Mouse (Mus musculus): Measurements from ENCODE around the gene Ube2f. TPM values are rescaled to one million over a fixed set of nuclear protein-coding genes. Genes with fewer than 3 reads are reported as not detected.
A peak's percentile ranks its signal among the peaks of the same experiment; 100 is the strongest.

The Ube2f gene
- total and polyA plus RNA-seq, 3 experiments = 16.6 to 85.6 (median 61.3) TPM

DNA sequence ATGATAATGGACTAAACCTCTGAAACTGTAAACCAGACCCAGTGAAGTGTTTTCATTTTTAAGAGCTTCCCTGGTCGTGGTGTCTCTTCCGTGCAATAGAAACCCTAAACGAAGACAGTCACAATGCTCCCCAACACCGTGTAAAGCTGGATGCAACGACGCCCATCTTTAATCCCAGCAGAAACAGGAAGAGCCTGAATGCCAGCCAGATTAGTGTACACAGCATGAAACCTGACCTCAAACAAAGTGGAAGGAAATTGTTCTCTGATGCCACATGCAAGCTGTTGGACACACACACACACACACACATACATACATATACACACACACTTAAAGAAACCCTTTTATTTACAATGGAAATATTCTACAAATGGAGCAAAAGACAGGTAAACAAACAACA is 19.0 kb upstream of the Ube2f start:
- Histone ChIP-seq H3K4me3 (ENCODE audit: low read depth, low read length) (no peak overlapping the region), H3K4me1 (ENCODE audit: insufficient read depth, low read depth, low read length) (no peaks in the 10 kb centered on the region; the same call in 1 of the 2 replicates), H3K27me3 (ENCODE audit: insufficient read depth, low read length) (peaks cover 10% of the 10 kb centered on the region; the same call in 1 of the 2 replicates), H3K36me3 (replicated peaks) (no peaks in the 10 kb centered on the region), H3K9me3 (replicated peaks) (no peaks in the 10 kb centered on the region)
- DNase-seq (ENCODE audit: low spot score) (no peak), ATAC-seq (ENCODE audit: extremely low read depth, insufficient number of reproducible peaks, low FRiP score, poor library complexity, severe bottlenecking) (no peak)
- TF ChIP-seq CTCF (IDR thresholded peaks at IDR 0.05; ENCODE audit: low read depth, low read length) (no peak), POLR2AphosphoS5 (IDR thresholded peaks at IDR 0.05; ENCODE audit: insufficient replicate concordance, low read depth, low read length) (no peak), TAL1 (conservative IDR thresholded peaks at IDR 0.05; ENCODE audit: low read depth, low read length) (no peak), GATA1 (IDR thresholded peaks at IDR 0.05; ENCODE audit: borderline replicate concordance, low read length) (no peak), GATA2 (IDR thresholded peaks at IDR 0.05; ENCODE audit: borderline replicate concordance, low read depth, low read length) (no peak)

DNA sequence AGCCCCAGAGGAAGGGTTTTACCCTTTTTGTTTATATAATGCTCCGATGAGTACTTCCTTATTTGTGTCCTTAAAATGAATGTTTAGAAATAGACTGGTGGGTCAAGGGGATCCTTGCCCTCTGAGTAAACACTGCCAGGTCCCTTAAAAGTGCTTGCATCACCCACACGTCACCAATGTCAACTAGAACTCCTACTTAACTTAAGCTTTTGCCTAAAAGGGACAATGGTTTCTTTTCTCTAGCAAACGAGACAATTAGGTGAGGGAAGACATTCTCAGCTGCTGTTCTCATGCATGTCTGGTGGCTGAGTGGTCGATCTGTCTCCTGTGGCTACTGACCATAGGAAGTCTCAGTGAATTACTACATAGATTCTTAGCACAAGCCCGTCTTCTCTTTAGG is 18.2 kb upstream of the Ube2f start:
- no peak for DNase-seq (ENCODE audit: low spot score)
- TF ChIP-seq TAL1 (conservative IDR thresholded peaks at IDR 0.05; ENCODE audit: low read depth, low read length) = no peak
- no peak for TF ChIP-seq POLR2AphosphoS5 (IDR thresholded peaks at IDR 0.05; ENCODE audit: insufficient replicate concordance, low read depth, low read length)
- no peak for TF ChIP-seq GATA2 (IDR thresholded peaks at IDR 0.05; ENCODE audit: borderline replicate concordance, low read depth, low read length)
- TF ChIP-seq GATA1 (IDR thresholded peaks at IDR 0.05; ENCODE audit: borderline replicate concordance, low read length) = no peak
- TF ChIP-seq CTCF (IDR thresholded peaks at IDR 0.05; ENCODE audit: low read depth, low read length) = no peak
- Histone ChIP-seq H3K27me3 (ENCODE audit: insufficient read depth, low read length) (peaks cover 10% of the 10 kb centered on the region; the same call in 1 of the 2 replicates), H3K9me3 (replicated peaks) (no peaks in the 10 kb centered on the region), H3K36me3 (replicated peaks) (no peaks in the 10 kb centered on the region), H3K4me3 (ENCODE audit: low read depth, low read length) (no peak overlapping the region), H3K4me1 (ENCODE audit: insufficient read depth, low read depth, low read length) (no peaks in the 10 kb centered on the region; the same call in 1 of the 2 replicates)
- no peak for ATAC-seq (ENCODE audit: extremely low read depth, insufficient number of reproducible peaks, low FRiP score, poor library complexity, severe bottlenecking)

- 0 out of 2 replicates have a peak, but pooled peaks have one; percentile 28 for ATAC-seq (ENCODE audit: extremely low read depth, insufficient number of reproducible peaks, low FRiP score, poor library complexity, severe bottlenecking)
These were observed 14.7 kb upstream of the Ube2f start for GRCm38 (mm10) chr1:91235395-91235794.

GRCm38 (mm10) chr1:91237676-91238075 is 12.4 kb upstream of the Ube2f start:
- H3K4me3 ChIP-seq (ENCODE audit: low read depth, low read length) = no peak overlapping the region
- no peaks in the 10 kb centered on the region for H3K9me3 ChIP-seq (replicated peaks)
- no peaks in the 10 kb centered on the region; the same call in 1 of the 2 replicates for H3K4me1 ChIP-seq (ENCODE audit: insufficient read depth, low read depth, low read length)
- H3K36me3 ChIP-seq (replicated peaks) = no peaks in the 10 kb centered on the region
- DNase-seq (ENCODE audit: low spot score) = no peak
- H3K27me3 ChIP-seq (ENCODE audit: insufficient read depth, low read length) = peaks cover 15% of the 10 kb centered on the region
- ATAC-seq (ENCODE audit: extremely low read depth, insufficient number of reproducible peaks, low FRiP score, poor library complexity, severe bottlenecking) = no peak
- no peak for TF ChIP-seq CTCF (IDR thresholded peaks at IDR 0.05; ENCODE audit: low read depth, low read length)
- no peak for TF ChIP-seq TAL1 (conservative IDR thresholded peaks at IDR 0.05; ENCODE audit: low read depth, low read length)

More at GRCm38 (mm10) chr1:91235395-91235794, 14.7 kb upstream of the Ube2f start:
- TF ChIP-seq GATA2 (IDR thresholded peaks at IDR 0.05; ENCODE audit: borderline replicate concordance, low read depth, low read length) (no peak), CTCF (IDR thresholded peaks at IDR 0.05; ENCODE audit: low read depth, low read length) (no peak), GATA1 (IDR thresholded peaks at IDR 0.05; ENCODE audit: borderline replicate concordance, low read length) (no peak), TAL1 (conservative IDR thresholded peaks at IDR 0.05; ENCODE audit: low read depth, low read length) (no peak), POLR2AphosphoS5 (IDR thresholded peaks at IDR 0.05; ENCODE audit: insufficient replicate concordance, low read depth, low read length) (no peak)
- DNase-seq (ENCODE audit: low spot score) = no peak
- H3K4me3 ChIP-seq (ENCODE audit: low read depth, low read length) = no peak overlapping the region
- no peaks in the 10 kb centered on the region for H3K9me3 ChIP-seq (replicated peaks)
- no peaks in the 10 kb centered on the region for H3K36me3 ChIP-seq (replicated peaks)
- H3K4me1 ChIP-seq (ENCODE audit: insufficient read depth, low read depth, low read length) = no peaks in the 10 kb centered on the region; the same call in 1 of the 2 replicates
- H3K27me3 ChIP-seq (ENCODE audit: insufficient read depth, low read length) = peaks cover 6% of the 10 kb centered on the region

DNA sequence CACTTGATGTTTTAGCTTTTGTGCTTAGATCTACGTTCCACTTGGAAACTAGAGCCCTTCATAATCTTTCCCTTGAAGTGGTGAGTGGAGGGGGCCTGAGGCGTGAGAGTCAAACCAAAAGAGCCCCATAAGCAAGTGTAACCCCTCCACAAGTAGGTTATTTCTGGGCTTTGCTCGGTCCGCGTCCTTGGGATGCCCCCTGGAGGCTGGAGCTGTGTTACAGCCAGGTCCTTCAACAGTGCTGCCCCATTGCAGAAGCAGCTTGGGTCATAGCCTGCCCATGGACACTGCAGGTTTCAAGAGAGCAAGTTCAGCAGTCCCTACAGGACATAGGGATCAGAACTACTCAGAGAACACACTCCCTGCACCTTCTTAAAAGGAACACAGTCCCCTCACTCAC is 11.0 kb upstream of the Ube2f start:
- peaks cover 18% of the 10 kb centered on the region for H3K27me3 ChIP-seq (ENCODE audit: insufficient read depth, low read length)
- no peaks in the 10 kb centered on the region; the same call in 1 of the 2 replicates for H3K4me1 ChIP-seq (ENCODE audit: insufficient read depth, low read depth, low read length)
- ATAC-seq (ENCODE audit: extremely low read depth, insufficient number of reproducible peaks, low FRiP score, poor library complexity, severe bottlenecking) (peak; percentile 36; the same call in 1 of the 2 replicates), DNase-seq (ENCODE audit: low spot score) (no peak)
- no peaks in the 10 kb centered on the region for H3K9me3 ChIP-seq (replicated peaks)
- TF ChIP-seq POLR2AphosphoS5 (IDR thresholded peaks at IDR 0.05; ENCODE audit: insufficient replicate concordance, low read depth, low read length) (no peak), TAL1 (conservative IDR thresholded peaks at IDR 0.05; ENCODE audit: low read depth, low read length) (no peak), GATA1 (IDR thresholded peaks at IDR 0.05; ENCODE audit: borderline replicate concordance, low read length) (no peak), CTCF (IDR thresholded peaks at IDR 0.05; ENCODE audit: low read depth, low read length) (no peak), GATA2 (IDR thresholded peaks at IDR 0.05; ENCODE audit: borderline replicate concordance, low read depth, low read length) (no peak)
- H3K36me3 ChIP-seq (replicated peaks) = no peaks in the 10 kb centered on the region
- H3K4me3 ChIP-seq (ENCODE audit: low read depth, low read length) = no peak overlapping the region

DNA sequence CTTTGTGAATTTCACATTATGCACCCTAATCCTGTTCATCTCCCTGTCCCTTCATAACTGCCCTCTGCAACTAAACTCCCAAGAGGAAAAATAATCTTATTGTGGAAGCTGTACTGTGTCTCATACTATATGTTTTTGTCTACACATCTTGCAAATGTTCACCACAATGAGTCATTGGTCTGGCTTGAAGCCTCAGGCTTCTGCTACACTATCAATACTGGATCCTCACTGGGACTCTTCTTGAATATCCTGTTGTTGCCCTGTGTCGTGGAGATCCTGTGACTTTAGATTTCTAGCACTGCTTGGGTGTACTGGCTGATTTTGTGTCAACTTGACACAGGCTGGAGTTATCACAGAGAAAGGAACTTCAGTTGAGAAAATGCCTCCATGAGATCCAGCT is 10.3 kb upstream of the Ube2f start:
- no peaks in the 10 kb centered on the region for H3K36me3 ChIP-seq (replicated peaks)
- no peak overlapping the region for H3K4me3 ChIP-seq (ENCODE audit: low read depth, low read length)
- no peaks in the 10 kb centered on the region for H3K9me3 ChIP-seq (replicated peaks)
- no peaks in the 10 kb centered on the region; the same call in 1 of the 2 replicates for H3K4me1 ChIP-seq (ENCODE audit: insufficient read depth, low read depth, low read length)
- TF ChIP-seq CTCF (IDR thresholded peaks at IDR 0.05; ENCODE audit: low read depth, low read length) (no peak), POLR2AphosphoS5 (IDR thresholded peaks at IDR 0.05; ENCODE audit: insufficient replicate concordance, low read depth, low read length) (no peak), TAL1 (conservative IDR thresholded peaks at IDR 0.05; ENCODE audit: low read depth, low read length) (no peak), GATA1 (IDR thresholded peaks at IDR 0.05; ENCODE audit: borderline replicate concordance, low read length) (no peak), GATA2 (IDR thresholded peaks at IDR 0.05; ENCODE audit: borderline replicate concordance, low read depth, low read length) (no peak)
- no peak for DNase-seq (ENCODE audit: low spot score)
- H3K27me3 ChIP-seq (ENCODE audit: insufficient read depth, low read length) = peaks cover 18% of the 10 kb centered on the region
- ATAC-seq (ENCODE audit: extremely low read depth, insufficient number of reproducible peaks, low FRiP score, poor library complexity, severe bottlenecking) = no peak
